Mouse (Mus musculus) effector memory CD4-positive, alpha-beta T cell, adult 7 months (primary cell): Measurements from ENCODE around the gene Cds1. TPM values are rescaled to one million over a fixed set of nuclear protein-coding genes. Genes with fewer than 3 reads are reported as not detected.

Experiments used
- polyA plus RNA-seq: library from polyadenylated mRNA; unstranded; fragments of 100-300 nt; shearing (Covaris generic); gene quantifications from one replicate; pipeline ENCODE4 v1.2.1, GENCODE M21; 2017

The Cds1 gene
- polyA plus RNA-seq, result 0.22 TPM

DNA sequence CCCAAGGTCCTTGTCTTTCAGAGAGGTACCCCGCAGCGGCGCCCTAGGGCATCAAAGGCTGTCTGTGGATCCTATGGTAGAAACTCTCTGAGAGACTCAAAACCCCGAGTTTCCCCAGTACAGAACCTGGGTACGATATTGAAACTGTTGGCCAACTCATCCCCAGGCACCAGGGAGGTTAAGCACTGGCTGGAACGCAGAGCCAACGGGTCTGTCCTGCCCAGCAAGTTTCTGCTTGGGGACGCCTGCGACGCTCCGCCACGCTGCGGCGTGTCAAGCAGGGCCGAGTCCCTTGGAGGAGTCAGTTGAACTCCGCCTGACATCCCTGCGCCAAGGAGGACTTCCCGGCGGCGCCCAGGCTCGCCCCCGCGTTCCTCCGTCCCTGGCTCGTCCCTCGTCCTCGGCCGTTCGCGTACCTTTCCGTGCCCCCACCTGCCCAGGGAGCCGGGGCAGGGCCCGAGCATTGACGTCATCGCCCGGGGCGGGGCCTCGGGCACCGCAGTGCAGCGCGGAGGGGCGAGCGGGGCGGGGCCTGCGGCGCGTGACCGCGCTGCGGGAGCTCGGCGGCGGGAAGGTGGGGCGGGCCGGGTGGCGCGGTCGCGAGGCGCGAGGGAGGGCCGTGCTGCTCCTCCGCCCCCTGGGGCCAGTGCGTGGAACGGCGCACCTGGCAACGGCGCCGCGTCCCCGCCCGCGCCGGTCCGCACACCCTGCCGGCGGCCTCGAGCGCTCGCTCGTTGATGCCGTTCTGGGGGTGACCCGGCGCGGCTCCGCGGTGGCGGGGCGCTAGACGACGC is at the start of gene Cds1:
Gene Cds1, plus strand, starts transcription at position 577 of the 794 bp plus-strand sequence.

Other genes with a start within 250 kb of the Cds1 start
- gene Nkx6-1, start 100.1 kb upstream of the Cds1 start, polyA plus RNA-seq, result not detected